Mouse (Mus musculus) gonadal fat pad, adult 2 months (tissue): ENCODE results near the gene Ybx1. TPM values are rescaled to one million over a fixed set of nuclear protein-coding genes. Genes with fewer than 3 reads are reported as not detected.
"Not testable (repeated sequence)": the region's sequence is repeated elsewhere in the genome, so short reads cannot be mapped to it uniquely, and the experiment has no call there.

ENCODE experiments used
- DNase-seq: peaks from one replicate; pipeline ENCODE4 v3.0.0-alpha.2; 2012; ENCODE audit warnings: low read depth
- polyA plus RNA-seq: library from polyadenylated mRNA; depleted of rRNA; stranded (reverse); fragments of >200 nt; gene quantifications from 2 replicates; pipeline ENCODE4 v1.2.3, GENCODE M21; 2012; rRNA removed

Gene Ybx1
- polyA plus RNA-seq = 130 and 192 TPM in 2 replicates

DNA sequence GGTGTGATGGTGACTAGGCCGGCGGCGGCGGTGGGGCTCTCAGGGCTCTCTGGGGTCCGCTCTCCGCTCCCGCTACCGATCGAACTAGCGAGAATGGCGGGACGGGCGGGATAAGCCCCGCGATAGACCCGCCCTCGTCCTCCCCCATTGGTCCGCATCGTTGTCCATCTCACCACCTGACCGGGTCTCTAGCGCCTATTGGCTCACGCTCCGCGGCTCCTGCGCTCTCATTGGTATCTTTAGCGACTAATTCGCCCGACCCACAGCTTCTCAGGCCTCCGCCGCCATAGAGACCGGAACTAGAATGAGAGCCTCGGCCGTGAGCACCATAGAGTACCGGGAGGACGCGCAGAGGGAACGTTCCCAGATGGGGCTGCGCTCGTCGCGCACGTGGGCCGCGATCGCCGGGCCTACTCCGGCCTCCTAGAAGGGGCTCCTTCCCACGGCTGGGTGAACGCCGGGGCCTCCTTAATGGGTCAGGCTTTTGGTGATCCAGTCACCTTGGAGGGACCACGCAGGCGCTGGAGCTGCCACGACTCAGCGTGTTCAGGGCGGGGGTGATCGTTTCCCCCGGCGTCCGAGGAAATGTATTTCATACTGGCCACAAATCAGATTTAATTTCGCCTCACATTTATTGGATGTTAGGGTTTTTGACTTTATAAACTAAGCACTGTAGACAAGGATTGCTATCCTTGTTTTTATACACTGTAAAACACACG is at the start of gene Ybx1:
Gene Ybx1 (minus strand): TSS at position 190 of the 719 bp plus-strand sequence.
- DNase-seq = peak; percentile 81

- no peak for DNase-seq
These were observed 44.5 kb upstream of the Ybx1 start for GRCm38 (mm10) chr4:119338861-119339361.

- DNase-seq = no peak
These were observed 44.0 kb upstream of the Ybx1 start for GRCm38 (mm10) chr4:119338422-119338821.

- no peak for DNase-seq
These were observed 39.1 kb upstream of the Ybx1 start for GRCm38 (mm10) chr4:119333487-119333886.

DNA sequence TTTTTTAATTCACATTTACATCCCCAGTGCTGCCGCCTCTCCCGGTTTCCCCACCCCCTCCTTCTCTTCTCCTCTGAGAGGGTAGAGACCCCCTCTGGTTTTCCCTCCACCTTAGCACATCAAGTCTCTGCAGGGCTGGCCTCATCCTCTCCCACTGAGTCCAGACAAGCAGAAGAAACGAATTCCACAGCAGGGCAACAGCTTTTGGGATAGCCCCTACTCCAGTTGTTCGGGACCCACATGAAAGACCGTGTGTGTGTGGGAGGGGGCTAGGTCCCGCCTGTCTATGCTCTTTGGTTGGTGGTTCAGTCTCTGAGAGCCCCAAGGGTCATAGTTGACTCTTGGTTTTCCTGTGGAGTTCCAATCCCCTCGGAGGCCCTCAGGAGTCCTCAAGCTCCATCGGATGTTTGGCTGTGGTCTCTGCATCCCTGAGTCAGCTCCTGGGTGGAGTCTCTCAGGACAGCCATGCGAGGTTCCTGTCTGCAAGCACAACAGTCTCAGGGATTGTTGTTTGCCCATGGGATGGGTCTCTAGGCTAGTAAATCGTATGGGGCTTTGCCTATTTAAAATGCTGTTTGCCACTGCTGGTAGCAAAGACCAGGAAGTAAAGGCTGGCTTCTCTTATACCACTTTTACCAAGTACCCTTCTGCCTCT is 26.6 kb upstream of the Ybx1 start:
- DNase-seq = no peak

- peak; percentile 38 for DNase-seq
These were observed 25.9 kb upstream of the Ybx1 start, which contains the start of gene Ppih for GRCm38 (mm10) chr4:119320131-119320830. Gene Ppih, minus strand, starts transcription at chr4:119320546.

DNA sequence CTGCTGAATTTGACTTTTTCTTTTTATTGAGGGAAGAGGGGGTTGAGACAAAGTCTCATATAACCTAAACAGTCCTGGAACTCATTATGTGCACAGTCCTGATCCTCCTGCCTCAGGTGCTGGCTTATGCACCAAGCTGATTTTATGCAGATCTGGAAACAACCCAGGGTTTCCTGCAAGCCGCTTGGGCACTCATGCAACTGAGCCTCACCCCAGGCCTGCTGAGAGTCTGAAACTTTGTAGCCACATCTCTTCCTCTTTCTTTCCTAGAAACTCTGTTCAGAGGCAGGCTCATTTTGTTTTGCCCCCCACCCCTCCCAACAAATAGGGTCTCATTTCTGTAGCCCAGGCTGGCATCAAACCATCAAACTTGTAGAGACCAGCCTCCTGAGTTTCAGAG is 19.4 kb upstream of the Ybx1 start:
- DNase-seq = no peak

GRCm38 (mm10) chr4:119305418-119305817 is 11.0 kb upstream of the Ybx1 start:
- DNase-seq = no peak

DNA sequence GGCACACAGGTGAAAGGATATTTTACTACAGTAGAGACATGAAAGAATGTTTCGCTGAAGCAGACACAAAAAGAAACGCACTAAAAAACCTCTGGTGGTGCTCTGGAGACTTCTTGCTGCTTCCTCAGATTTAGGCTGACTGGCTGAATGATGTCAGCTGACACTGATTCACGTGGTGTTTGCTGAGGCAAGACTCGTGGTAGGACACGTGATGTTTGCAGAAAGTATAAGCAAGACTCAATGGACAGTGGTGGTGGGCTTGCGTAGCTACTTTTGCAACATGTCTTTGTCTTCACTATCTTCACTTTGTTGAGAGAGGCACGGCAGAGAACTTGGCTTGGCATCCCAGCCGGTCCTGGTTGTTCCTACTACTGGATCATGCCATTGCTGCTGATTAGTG is 8.9 kb upstream of the Ybx1 start:
- no peak for DNase-seq

DNA sequence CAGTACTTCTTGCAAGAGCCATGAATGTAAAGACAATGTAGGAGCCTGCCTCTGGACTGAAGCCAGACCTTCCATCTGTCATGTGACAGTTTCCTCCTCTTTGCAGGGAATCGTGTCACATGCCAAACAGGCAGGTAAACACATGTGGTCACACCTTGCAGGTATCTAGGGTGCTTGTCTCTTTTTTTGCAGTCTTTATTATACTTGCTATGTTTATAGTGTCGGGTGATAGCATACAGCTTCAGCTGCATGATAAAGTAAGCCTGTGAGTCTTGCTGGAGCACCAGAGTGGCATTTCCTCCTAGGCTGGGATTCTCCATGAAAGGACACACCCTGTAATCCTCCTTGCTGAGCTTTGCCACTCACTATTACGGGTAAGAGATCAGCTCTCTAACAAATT is 7.4 kb upstream of the Ybx1 start:
- DNase-seq = no peak

- no peak for DNase-seq
These were observed 6.4 kb upstream of the Ybx1 start for GRCm38 (mm10) chr4:119300761-119301160.

GRCm38 (mm10) chr4:119297361-119297760 is 3.0 kb upstream of the Ybx1 start:
- no peak for DNase-seq

- no peak for DNase-seq
These were observed 690 bp upstream of the Ybx1 start for GRCm38 (mm10) chr4:119295134-119295453.

GRCm38 (mm10) chr4:119293574-119294258 is 688 bp downstream of the Ybx1 start:
- no peak for DNase-seq

DNA sequence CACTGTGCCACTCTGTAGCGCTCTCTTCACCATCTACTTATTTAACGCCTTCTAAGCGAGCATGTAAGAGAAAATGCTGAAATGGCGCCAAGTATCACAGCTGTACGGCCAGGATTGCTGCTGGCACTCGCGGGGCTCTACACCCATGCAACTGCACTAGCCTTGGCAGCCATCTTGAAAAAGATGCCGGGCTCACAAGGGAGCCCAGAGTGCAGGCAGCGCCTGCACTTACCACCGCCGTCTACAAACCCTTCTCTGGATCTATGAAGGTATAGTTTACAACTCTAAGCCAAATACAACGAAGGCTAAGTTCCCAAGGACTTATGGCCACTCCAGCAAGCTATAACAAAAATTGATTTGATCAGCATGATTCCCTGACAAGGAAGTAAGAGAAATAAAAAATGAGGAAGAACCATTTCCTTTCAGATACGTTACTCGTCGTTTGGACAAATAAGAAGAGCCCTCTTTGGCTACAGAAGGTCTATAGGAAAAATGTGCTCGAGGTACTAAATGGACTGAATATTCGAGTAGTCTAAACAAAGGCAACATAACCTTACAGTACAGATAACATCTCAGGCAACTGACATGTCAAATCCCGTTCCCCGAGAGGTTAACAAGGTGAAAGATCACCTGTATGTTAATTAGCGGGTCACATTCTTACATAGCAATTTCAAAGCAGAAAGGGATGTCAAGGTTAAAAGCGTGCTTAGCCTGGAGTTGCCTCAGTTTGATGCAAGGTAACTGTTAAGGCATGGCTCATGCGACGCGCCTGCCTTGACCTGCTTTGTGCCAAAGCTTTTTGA is 1.4 kb downstream of the Ybx1 start:
- peak; percentile 49 for DNase-seq

DNA sequence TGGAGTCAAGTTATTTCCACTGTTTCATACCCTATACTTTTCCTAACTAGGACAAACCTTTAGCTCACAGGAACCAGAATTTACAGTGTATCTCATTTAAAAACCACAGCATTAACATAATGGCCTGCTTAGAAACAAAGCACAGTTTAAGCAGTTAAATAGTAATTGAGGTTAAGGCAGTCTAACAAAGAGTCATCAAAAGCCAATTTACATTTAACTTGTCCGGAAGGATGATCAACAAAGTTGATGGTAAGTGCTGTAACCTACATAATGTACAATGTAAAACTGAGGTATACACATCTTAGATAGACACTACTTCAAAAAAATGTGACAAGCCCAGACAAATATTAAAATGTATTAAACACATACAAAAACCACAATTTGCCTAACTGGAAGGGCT is 2.5 kb downstream of the Ybx1 start:
- DNase-seq = no peak

- DNase-seq = no peak
These were observed 9.1 kb downstream of the Ybx1 start for GRCm38 (mm10) chr4:119285336-119285735.

DNA sequence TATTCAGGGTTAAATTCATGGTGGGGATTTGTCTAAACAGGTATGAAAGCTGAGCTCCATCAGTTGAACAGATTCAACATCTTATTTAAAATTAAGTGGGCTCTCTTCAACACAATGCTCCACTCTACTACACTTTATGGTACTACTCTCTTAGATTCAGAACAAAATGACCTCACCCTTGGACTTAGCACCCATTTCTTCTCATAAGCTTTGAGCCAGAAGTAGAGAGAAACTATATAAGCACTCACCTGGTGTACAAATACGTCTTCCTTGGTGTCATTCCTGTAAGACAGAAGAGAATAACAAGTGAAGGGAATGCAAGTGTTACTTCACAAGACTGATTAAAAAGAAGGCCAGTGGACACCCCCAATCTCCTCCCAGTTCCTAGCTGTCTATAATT is 9.5 kb downstream of the Ybx1 start:
- no peak for DNase-seq

GRCm38 (mm10) chr4:119278784-119279183 is 15.6 kb downstream of the Ybx1 start:
- not testable (repeated sequence) for DNase-seq

GRCm38 (mm10) chr4:119275726-119276125 is 18.7 kb downstream of the Ybx1 start:
- DNase-seq = no peak

DNA sequence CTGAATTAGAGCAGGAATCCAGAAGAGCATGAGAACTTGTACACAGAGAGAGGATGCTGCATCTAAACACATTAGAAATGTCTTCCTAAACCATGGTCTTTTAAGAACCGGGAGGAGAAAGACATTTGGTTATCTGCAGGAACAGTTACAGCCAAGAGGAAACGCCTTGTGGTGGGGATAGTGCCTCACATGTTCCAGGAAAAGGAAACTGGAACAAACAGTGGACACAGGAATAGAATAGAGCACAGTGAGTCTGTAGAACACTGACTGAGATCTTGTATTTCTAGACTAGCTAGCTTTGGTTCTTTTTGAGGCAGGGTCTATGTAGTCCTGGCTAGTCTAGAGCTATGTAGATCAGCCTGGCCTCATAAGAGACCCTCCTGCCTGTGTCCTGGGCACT is 19.2 kb downstream of the Ybx1 start:
- no peak for DNase-seq
